Mouse (Mus musculus) kidney, adult 11 months (tissue): ENCODE data around the gene Syt1.

Source experiments
- DNase-seq: peaks from one replicate; pipeline ENCODE4 v3.0.0; 2022

Syt1 gene

GRCm38 (mm10) chr10:108636086-108636485, 374.7 kb downstream of the Syt1 start:
- no peak for DNase-seq

- DNase-seq: no peak
These were observed 375.2 kb downstream of the Syt1 start for GRCm38 (mm10) chr10:108635616-108636015.

GRCm38 (mm10) chr10:108630841-108631240, 379.9 kb downstream of the Syt1 start:
- DNase-seq: no peak

- DNase-seq: no peak
These were observed 384.4 kb downstream of the Syt1 start for GRCm38 (mm10) chr10:108626404-108626803.

DNA sequence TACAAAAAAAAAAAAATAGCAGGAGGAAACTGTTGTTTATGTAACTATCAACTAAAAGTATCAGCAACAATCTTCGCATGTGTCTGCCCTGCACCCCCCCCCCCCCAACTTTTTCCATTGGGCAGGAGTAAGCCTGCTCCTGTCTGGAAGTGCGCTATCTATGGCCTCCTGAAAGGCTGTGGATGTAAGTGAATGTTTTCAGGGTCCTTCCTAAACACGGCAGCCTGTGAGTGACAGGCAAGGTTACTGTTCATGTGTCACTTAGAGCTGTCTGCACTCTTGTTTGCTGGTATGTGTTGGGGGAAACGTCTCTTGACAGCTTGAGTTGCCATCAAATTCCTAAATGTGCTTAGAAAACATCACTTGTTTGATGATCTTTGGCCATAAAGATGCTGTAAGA, 387.8 kb downstream of the Syt1 start:
- DNase-seq: no peak

GRCm38 (mm10) chr10:108619861-108620260, 390.9 kb downstream of the Syt1 start:
- no peak for DNase-seq

DNA sequence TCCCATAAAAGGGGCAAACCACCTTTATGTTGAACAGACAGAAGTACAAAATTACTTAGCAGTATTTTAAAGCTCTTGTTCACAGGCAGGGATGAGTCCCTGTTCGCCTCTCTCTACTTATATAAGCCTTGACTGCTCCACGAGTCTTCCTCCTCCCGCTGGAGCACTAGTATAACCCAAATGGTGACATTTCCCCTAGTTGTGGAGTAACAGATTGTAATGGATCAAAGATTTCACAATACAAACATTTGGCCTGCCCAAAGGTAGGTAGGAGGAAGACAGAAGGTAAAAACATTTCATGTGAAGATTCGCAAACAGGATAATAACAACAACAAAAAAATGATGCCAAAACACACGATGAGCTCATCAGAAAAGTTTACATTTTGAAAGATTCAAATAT, 391.6 kb downstream of the Syt1 start:
- DNase-seq: no peak

- no peak for DNase-seq
These were observed 400.6 kb downstream of the Syt1 start for GRCm38 (mm10) chr10:108610057-108610644.

DNA sequence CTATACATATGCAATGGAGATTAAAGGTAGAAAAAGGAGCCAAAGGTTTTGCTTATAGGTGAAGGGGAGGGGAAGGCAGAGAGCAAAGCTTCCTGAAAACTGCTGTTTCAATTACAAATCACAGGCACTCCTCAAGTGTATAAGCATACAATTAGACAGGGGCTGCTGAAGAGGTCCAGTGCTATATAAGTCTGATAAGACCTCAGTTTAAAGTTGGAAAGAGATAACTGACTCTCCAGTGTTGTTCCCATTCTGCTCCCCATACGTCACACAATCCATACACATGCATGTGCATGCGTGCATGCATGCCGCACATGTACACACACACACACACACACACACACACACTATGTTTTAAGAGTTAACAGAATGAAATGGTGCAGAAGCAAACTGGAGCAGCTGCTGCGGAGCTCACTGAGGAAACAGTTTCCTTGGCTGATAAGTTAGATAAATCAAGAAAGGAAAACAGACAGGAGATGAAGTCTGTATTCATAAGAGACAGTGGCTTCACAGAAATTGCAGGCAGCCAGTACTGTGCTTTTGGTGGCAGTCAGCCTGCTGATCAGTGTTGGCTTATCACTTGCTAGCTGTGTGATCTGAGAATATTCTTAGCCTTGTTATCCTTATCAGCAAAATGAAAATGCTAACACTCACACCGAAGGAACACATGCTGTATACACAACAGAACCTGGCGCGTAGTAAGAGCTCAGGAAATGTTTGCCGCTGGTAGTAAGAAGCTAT, 408.9 kb downstream of the Syt1 start:
- no peak for DNase-seq

- no peak for DNase-seq
These were observed 410.1 kb downstream of the Syt1 start for GRCm38 (mm10) chr10:108600693-108601092.

DNA sequence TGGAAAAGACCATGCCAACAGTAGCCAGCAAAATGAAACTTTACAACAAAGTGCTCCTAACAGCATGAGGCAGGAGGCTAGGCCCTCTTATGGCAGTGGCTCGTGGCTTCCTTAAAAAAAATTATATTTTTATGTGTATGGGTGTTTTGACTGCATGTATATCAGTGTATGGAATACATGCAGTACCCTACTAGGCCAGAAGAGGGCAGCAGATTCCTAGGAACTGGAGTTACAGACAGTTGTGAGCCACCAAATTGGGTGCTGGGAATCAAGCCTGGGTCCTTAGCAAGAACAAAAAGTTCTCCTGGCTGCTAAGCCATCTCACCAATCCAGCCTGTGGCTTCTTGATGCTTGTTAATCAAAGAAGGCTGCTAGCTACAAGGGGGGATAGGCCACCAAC, 413.4 kb downstream of the Syt1 start:
- DNase-seq: no peak

GRCm38 (mm10) chr10:108596162-108596927, 414.4 kb downstream of the Syt1 start:
- DNase-seq: no peak

GRCm38 (mm10) chr10:108589355-108589754, 421.4 kb downstream of the Syt1 start:
- no peak for DNase-seq

- no peak for DNase-seq
These were observed 421.9 kb downstream of the Syt1 start for GRCm38 (mm10) chr10:108588924-108589323.

GRCm38 (mm10) chr10:108583694-108584093, 427.1 kb downstream of the Syt1 start:
- no peak for DNase-seq

- DNase-seq: no peak
These were observed 428.4 kb downstream of the Syt1 start for GRCm38 (mm10) chr10:108582397-108582730.

DNA sequence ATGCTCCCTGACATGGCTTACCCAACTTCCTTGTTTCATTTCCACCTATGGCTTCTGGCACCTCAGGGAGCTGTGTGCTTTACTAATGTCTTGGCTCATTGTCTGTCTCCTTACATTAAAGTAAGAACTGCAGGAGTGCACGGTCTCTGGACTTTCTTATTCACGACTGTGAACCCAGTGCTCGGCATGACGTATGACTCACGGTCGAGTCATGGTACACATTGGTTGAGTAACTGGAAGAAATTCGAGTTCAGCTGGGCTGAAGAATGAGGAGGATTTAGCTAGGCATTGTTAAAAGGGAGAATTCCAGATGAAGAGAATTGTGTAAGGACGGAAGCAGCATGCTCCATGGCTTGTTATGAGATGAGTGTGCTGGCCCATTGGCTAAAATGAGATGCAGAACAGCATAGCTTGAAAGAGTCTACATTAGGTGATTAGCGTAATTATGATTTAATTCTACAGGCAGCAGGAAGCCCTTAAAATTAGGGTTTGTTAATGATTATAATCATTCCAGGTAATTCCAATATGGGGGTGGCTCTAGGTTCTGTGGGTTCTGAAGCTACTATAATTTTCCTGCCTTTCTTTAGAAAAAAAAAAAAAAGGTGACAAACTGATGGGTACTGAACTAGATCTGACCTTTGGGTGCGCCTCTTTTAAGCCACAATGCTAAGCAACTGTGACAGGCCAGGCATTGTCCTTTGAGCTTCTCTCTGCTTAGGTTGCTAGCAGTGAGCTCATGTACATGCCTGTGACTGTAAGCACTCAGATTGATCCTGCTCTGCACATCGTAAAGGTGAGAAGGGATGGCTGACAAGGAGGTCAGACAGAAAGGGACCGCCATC, 429.0 kb downstream of the Syt1 start:
- DNase-seq: no peak

GRCm38 (mm10) chr10:108580786-108581420, 429.9 kb downstream of the Syt1 start:
- DNase-seq: no peak

GRCm38 (mm10) chr10:108579396-108579795, 431.4 kb downstream of the Syt1 start:
- no peak for DNase-seq

GRCm38 (mm10) chr10:108577611-108578010, 433.2 kb downstream of the Syt1 start:
- no peak for DNase-seq

- DNase-seq: no peak
These were observed 438.0 kb downstream of the Syt1 start for GRCm38 (mm10) chr10:108572764-108573163.

DNA sequence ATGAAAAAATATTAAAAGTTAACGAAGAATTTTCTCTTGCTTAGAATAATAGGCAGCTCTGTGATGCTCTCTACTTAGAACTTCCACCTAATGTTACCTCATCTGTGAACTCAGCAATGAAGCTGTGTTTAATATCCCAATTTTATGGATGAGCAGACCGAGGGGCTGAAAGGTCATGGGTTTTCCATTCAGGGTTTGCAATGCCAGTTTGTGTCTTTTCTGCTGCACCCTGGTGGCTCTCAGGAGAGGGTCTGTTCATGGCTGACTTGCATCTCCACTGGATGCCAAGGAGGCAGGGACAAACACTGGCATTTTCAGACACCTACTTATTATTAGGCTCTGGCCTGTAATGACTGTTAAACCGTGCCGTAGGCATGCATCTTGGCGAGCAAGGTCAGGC, 439.7 kb downstream of the Syt1 start:
- DNase-seq: no peak
